Mouse (Mus musculus) hindbrain, embryonic 11.5 days (tissue): Measurements from ENCODE around the gene Bnc2. TPM values are rescaled to one million over a fixed set of nuclear protein-coding genes. Genes with fewer than 3 reads are reported as not detected.

Experiments used
- ATAC-seq: fragments of 200-750 bp; cut with Nextera tagmentation; 2 replicates; pipeline ENCODE4 v1.8.0; 2017; ENCODE audit warnings: mild to moderate bottlenecking, moderate TSS enrichment, moderate library complexity; ENCODE audit not compliant: low FRiP score
- DNase-seq: peaks from one replicate; pipeline ENCODE4 v3.0.0-alpha.2; 2015; ENCODE audit warnings: low spot score
- H3K27ac ChIP-seq: fragments of 300-500 bp; sonication (generic); 2 replicates; pipeline ENCODE4 v1.5.1; 2014; ENCODE audit warnings: mild to moderate bottlenecking, low read depth, low read length
- H3K27me3 ChIP-seq: fragments of 300-500 bp; sonication (generic); 2 replicates; pipeline ENCODE4 v1.6.1; 2014; ENCODE audit warnings: mild to moderate bottlenecking, low read length, moderate library complexity, mixed read lengths; ENCODE audit not compliant: control insufficient read depth, insufficient read depth
- H3K36me3 ChIP-seq: fragments of 300-500 bp; sonication (generic); 2 replicates; pipeline ENCODE4 v1.6.1; 2014; ENCODE audit warnings: mild to moderate bottlenecking, low read length, moderate library complexity, mixed read lengths; ENCODE audit not compliant: control insufficient read depth, insufficient read depth
- H3K4me1 ChIP-seq: fragments of 300-500 bp; sonication (generic); replicated peaks from 2 replicates; pipeline ENCODE4 v1.6.1; 2014; ENCODE audit warnings: low read length, mixed read lengths; ENCODE audit not compliant: control insufficient read depth, insufficient read depth
- H3K4me2 ChIP-seq: fragments of 300-500 bp; sonication (generic); replicated peaks from 2 replicates; pipeline ENCODE4 v1.6.1; 2014; ENCODE audit warnings: mild to moderate bottlenecking, low read depth, low read length
- H3K4me3 ChIP-seq: fragments of 300-500 bp; sonication (generic); 2 replicates; pipeline ENCODE4 v1.5.1; 2014; ENCODE audit warnings: low read depth, low read length
- H3K9ac ChIP-seq: fragments of 300-500 bp; sonication (generic); 2 replicates; pipeline ENCODE4 v1.6.1; 2014; ENCODE audit warnings: low read depth, low read length
- H3K9me3 ChIP-seq: fragments of 300-500 bp; sonication (generic); 2 replicates; pipeline ENCODE4 v1.6.1; 2016; ENCODE audit warnings: low read length; ENCODE audit not compliant: control insufficient read depth
- WGBS: fragments of 180-500 bp; shearing (Covaris S2); extraction: QIAGEN DNeasy Blood & Tissue Kit; methylation state at CpG from one replicate; pipeline ENCODE4 v1.1.7; 2014; 5-methylcytosine and 5-hydroxymethylcytosine counted together
- polyA plus RNA-seq: library from polyadenylated mRNA; unstranded; fragments of >200 nt; fragmentation: Nextera tagmentation; extraction: Ambion mirVana; gene quantifications from 2 replicates; pipeline ENCODE4 v1.2.1, GENCODE M21; 2014

Gene Bnc2
- polyA plus RNA-seq, 1 experiment from 2014 or later, result 16.1 TPM

DNA sequence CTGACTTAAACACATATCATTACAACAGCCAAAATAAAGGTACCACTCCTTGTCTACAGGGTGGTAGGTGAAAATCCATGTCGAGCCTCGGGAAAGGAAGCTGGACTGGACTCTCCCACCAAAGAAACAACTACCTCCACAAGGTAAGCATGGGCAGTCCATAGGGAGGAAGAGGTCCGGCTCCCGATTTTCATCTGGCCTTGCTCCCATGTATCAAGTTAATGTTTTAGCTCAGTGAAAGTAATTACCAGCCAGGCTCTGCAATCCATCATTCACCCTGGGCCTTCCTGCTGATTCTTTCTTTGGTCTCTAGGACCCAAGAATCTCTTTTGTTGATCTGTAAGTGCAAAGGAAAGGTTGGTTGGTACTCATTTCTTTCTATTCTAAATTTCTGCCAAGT, 65.2 kb downstream of the Bnc2 start:
- WGBS, result 71% methylated on average over 4 of the region's 4 CpGs
- H3K9ac ChIP-seq, result no peak overlapping the region
- ATAC-seq, result no peak
- no peaks in the 10 kb centered on the region for H3K9me3 ChIP-seq
- no peak overlapping the region for H3K4me2 ChIP-seq
- no peaks in the 10 kb centered on the region for H3K36me3 ChIP-seq
- no peak overlapping the region for H3K27ac ChIP-seq
- H3K4me1 ChIP-seq, result no peaks in the 10 kb centered on the region
- H3K27me3 ChIP-seq, result no peaks in the 10 kb centered on the region
- no peak for DNase-seq
- no peak overlapping the region for H3K4me3 ChIP-seq

DNA sequence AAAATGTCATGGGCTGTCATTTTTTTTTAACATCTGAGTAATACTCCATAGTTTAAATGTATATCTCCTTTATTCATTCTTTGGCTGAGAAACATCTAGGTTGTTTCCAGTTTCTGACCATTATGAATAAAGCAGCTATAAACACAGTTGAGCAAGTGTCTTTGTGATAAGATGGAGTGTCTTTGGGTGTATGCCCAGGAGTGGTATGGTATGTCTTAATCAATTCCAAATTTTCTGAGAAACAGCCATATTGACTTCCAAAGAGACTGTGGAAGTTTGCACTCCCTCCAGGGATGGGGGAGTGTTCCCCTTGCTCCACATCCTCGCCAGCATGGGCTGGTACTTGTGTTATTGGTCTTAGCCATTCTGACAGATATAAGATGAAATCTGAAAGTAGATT, 70.6 kb downstream of the Bnc2 start:
- no peak overlapping the region for H3K9ac ChIP-seq
- no peaks in the 10 kb centered on the region for H3K36me3 ChIP-seq
- H3K9me3 ChIP-seq, result no peaks in the 10 kb centered on the region
- WGBS, result 85% methylated on average over 1 of the region's 1 CpGs
- H3K27ac ChIP-seq, result no peak overlapping the region
- ATAC-seq (no peak), DNase-seq (no peak)
- no peaks in the 10 kb centered on the region for H3K4me1 ChIP-seq
- H3K27me3 ChIP-seq, result no peaks in the 10 kb centered on the region
- H3K4me2 ChIP-seq, result no peak overlapping the region
- H3K4me3 ChIP-seq, result no peak overlapping the region

DNA sequence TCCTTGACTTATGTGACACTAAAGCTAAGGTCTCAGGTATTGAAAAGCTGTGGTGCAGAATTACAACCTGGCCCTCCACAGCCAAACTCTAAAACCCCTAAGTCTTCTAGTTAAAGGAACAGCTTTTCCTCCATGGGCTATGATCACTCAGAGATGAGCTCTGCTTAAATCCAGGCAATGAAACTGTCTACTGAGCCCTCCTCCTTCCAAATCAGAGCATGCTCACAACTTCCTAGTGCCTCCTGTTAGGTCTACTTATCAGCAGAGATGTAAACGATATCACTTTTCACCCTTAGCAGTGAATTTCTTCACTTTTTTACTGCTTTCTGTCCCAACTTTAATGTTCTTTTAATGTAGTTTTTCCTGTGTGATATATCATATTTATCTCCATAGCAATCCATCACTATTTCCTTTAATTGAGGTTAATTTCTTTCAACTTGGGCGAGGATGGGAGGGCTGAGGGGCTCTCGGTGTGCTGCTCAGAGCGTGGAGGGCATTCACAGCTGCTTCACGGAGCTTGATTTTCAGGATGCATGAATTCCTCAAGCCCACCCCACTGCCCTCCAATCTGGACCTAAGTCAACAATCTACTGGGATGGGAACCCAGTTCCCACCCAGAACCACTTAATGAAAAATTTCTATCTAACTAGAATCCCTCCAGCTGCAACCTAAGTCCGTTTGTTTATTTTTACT, 94.7 kb downstream of the Bnc2 start:
- Histone ChIP-seq H3K4me1 (no peaks in the 10 kb centered on the region), H3K9me3 (no peaks in the 10 kb centered on the region), H3K4me3 (no peak overlapping the region), H3K36me3 (no peaks in the 10 kb centered on the region), H3K27me3 (no peaks in the 10 kb centered on the region), H3K9ac (no peak overlapping the region), H3K27ac (no peak overlapping the region), H3K4me2 (no peak overlapping the region)
- ATAC-seq (no peak), DNase-seq (no peak)
- 63% methylated on average over 6 of the region's 6 CpGs for WGBS

DNA sequence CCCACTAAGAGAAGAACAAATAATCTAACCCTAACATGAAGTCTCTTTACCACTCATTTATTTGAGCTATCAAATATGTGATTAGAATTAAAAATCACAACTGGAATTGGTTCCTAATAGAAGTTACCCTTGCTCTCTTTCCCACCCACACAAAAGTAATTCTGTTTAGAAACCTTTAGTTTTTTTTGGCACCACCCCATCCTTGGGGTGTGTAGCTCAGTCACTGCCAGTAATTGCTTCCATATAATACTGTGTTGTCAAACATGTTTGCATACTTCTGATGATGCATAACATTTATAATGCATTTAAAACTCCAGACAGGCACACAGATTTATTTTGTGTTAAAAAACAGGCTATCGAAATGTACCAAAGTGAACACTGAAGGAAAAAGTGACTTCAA, 96.8 kb downstream of the Bnc2 start:
- no peaks in the 10 kb centered on the region for H3K27me3 ChIP-seq
- H3K27ac ChIP-seq, result no peak overlapping the region
- DNase-seq (no peak), ATAC-seq (no peak)
- no peak overlapping the region for H3K9ac ChIP-seq
- H3K4me1 ChIP-seq, result no peaks in the 10 kb centered on the region
- no peak overlapping the region for H3K4me2 ChIP-seq
- no peaks in the 10 kb centered on the region for H3K9me3 ChIP-seq
- no peaks in the 10 kb centered on the region for H3K36me3 ChIP-seq
- 92% methylated on average over 1 of the region's 1 CpGs for WGBS
- no peak overlapping the region for H3K4me3 ChIP-seq

DNA sequence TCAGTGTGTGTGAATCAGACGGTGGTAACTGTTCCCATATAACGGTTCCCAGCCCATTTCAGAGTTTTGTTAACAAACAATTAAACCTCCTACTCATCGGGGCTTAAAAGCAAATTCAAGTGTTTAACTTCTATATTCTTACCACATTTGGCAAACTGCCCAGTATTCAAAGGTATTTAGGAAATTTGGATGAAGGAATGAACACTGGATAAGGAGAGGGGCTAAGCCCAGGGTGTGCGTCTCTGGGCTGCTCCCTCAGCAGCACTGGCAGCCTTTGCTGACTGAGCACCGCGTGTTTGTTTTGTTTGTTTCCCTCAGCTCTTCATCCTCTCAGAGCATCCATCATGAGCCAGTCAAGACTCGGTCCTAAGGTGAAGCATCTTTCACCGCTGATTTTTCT, 109.0 kb downstream of the Bnc2 start:
- no peak overlapping the region for H3K4me2 ChIP-seq
- H3K27me3 ChIP-seq, result no peaks in the 10 kb centered on the region
- no peak overlapping the region for H3K9ac ChIP-seq
- WGBS, result 65% methylated on average over 8 of the region's 8 CpGs
- no peaks in the 10 kb centered on the region for H3K4me1 ChIP-seq
- no peak for ATAC-seq
- no peak overlapping the region for H3K27ac ChIP-seq
- H3K4me3 ChIP-seq, result no peak overlapping the region
- no peak for DNase-seq
- no peaks in the 10 kb centered on the region for H3K9me3 ChIP-seq
- H3K36me3 ChIP-seq, result no peaks in the 10 kb centered on the region

DNA sequence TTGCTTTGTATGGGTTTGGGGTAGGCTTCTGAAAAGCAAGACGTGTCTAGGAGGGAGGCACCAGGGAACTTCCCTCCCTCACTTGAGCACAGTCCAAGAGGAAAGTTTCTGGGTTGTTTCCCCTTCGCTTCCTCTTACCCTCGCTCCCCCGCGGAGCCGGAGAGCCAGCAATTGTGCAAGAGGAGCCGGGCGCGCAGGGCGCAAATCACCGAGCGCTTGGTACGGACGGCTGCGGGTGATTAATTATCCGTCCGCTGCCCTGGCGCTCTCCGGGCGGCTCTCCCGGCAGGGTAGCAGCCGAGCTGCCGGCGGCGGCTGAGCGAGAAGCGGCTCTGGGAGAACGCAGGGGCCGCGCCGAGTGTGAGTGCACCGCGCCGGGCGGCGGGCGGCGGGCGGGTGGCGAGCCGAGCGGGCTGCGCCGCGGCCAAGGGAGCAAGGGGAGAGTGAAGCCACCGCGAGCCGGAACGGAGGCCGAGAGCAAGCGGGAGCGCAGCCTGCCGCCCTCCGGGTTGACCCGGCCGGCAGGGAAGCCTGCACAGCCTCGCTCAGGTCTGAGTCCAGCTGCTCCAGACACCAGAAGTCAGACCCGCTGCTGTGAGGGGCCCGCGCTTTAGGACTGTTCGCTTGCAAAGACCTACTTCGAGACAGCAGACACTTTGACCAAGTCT, 129.7 kb downstream of the Bnc2 start:
- H3K27me3 ChIP-seq, result peaks cover 2% of the 10 kb centered on the region
- WGBS, result under 1% methylated on average over 61 of the region's 62 CpGs
- peak overlapping the region; percentile 45 for H3K4me3 ChIP-seq
- DNase-seq (peak; percentile 81), ATAC-seq (peak; percentile 91)
- H3K9ac ChIP-seq, result peak overlapping the region; percentile 68
- no peaks in the 10 kb centered on the region for H3K4me1 ChIP-seq
- H3K36me3 ChIP-seq, result no peaks in the 10 kb centered on the region
- H3K4me2 ChIP-seq, result peak overlapping the region; percentile 80
- H3K9me3 ChIP-seq, result no peaks in the 10 kb centered on the region
- peak overlapping the region; percentile 74 for H3K27ac ChIP-seq

DNA sequence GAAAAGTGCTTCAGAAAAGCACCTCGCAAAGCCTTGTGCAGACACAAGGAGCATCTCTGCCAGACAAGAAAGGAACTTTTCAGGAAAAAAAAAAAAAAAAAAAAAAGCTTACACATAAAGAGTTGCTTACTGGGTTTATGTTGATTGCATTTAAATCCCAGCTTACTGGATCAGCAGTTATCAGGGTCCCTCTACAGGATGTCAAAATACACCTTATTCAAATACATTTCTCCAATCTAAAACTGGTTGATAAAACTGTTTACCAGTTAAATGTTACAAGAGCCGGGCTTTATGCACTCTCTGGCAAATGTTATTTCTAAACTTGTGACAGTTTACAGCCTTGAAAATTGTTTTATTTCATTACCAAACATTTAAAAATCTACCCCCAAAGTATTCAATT, 130.4 kb downstream of the Bnc2 start:
- Histone ChIP-seq H3K9ac (no peak overlapping the region), H3K4me2 (no peak overlapping the region), H3K36me3 (no peaks in the 10 kb centered on the region), H3K9me3 (no peaks in the 10 kb centered on the region), H3K27me3 (peaks cover 2% of the 10 kb centered on the region), H3K4me3 (no peak overlapping the region), H3K4me1 (no peaks in the 10 kb centered on the region), H3K27ac (no peak overlapping the region)
- WGBS, result 38% methylated on average over 2 of the region's 2 CpGs
- ATAC-seq (no peak), DNase-seq (peak; percentile 26)

DNA sequence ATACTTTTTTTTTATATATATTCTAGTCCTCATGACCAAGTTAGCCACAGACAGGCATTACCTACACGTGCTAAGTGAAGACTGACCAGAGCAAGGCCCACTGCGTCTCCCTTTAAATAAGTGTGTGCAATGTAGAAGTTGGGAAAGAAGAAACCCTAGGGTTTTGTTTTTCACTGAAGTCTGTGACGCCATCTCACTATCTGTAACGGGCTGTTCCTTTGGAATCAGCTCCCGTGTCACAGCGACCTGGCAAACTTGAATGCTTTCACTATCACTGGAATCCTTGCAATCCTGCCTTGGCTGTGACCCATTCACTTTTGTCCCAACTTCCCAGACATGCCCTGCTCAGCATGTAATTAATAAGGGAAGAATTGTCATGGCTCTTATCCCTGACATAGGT, 134.5 kb downstream of the Bnc2 start:
- no peak for ATAC-seq
- no peak overlapping the region for H3K4me3 ChIP-seq
- no peaks in the 10 kb centered on the region; the same call in 1 of the 2 replicates for H3K27me3 ChIP-seq
- H3K4me2 ChIP-seq, result no peak overlapping the region
- H3K4me1 ChIP-seq, result no peaks in the 10 kb centered on the region
- WGBS, result 80% methylated on average over 6 of the region's 6 CpGs
- H3K9me3 ChIP-seq, result no peaks in the 10 kb centered on the region
- no peak for DNase-seq
- no peak overlapping the region for H3K27ac ChIP-seq
- H3K9ac ChIP-seq, result no peak overlapping the region
- no peaks in the 10 kb centered on the region for H3K36me3 ChIP-seq

DNA sequence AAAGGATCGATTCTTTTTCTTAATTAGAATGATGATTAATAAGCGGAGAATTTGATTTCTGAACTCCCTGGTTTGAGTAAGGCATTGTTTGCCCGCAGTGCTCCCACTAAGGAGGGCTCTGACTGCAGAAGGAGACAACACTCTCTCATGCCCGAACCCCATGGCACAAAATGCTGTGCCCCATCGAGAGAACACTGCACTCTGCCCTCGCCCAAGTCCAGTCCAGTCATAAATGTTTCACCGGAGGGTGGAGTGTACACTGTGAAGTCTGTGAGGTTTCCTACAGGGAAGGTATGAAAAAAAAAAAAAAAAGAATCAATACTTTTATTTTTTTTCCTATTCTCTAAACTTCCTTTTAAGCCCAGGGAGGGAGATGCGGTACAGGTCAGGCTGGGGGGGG, 135.7 kb downstream of the Bnc2 start:
- Histone ChIP-seq H3K27ac (no peak overlapping the region), H3K27me3 (no peaks in the 10 kb centered on the region; the same call in 1 of the 2 replicates), H3K36me3 (no peaks in the 10 kb centered on the region), H3K4me1 (no peaks in the 10 kb centered on the region), H3K4me2 (no peak overlapping the region), H3K4me3 (no peak overlapping the region), H3K9me3 (no peaks in the 10 kb centered on the region), H3K9ac (no peak overlapping the region)
- WGBS, result 84% methylated on average over 8 of the region's 8 CpGs
- no peak for ATAC-seq
- DNase-seq, result no peak
